Mouse (Mus musculus) ES-E14 (cell line): ENCODE measurements around the gene Cp. TPM values are rescaled to one million over a fixed set of nuclear protein-coding genes. Genes with fewer than 3 reads are reported as not detected.

ENCODE experiments used
- DNase-seq: peaks from one replicate; pipeline ENCODE4 v3.0.0-alpha.2; 2013; ENCODE audit warnings: low read depth, low spot score
- H3K27ac ChIP-seq: 2 replicates; pipeline ENCODE4 v1.5.1; 2012; ENCODE audit warnings: low read depth, mild to moderate bottlenecking, low read length, moderate library complexity, mixed read lengths; ENCODE audit not compliant: poor library complexity, insufficient read depth, severe bottlenecking
- H3K36me3 ChIP-seq: 2 replicates; pipeline ENCODE4 v1.6.1; 2012; ENCODE audit warnings: mild to moderate bottlenecking, low read length, moderate library complexity, mixed read lengths; ENCODE audit not compliant: control insufficient read depth, poor library complexity, insufficient read depth, severe bottlenecking
- H3K4me1 ChIP-seq, 2 experiments: fragments of 150-350 bp in 1 of 2; sonication (generic) in 1 of 2; 2 replicates each; pipeline ENCODE4 v1.6.1; 2012; ENCODE audit warnings: low read length in 2 of 2, mild to moderate bottlenecking in 1 of 2, mixed read lengths in 1 of 2; ENCODE audit not compliant: control insufficient read depth in 2 of 2, insufficient read depth in 2 of 2, poor library complexity in 1 of 2
- H3K4me3 ChIP-seq, 2 experiments: fragments of 150-350 bp in 1 of 2; sonication (generic) in 1 of 2; 2 replicates each; pipeline ENCODE4 v1.5.1; 2012; ENCODE audit warnings: low read length in 2 of 2, low read depth in 1 of 2, mild to moderate bottlenecking in 1 of 2, mixed read lengths in 1 of 2; ENCODE audit not compliant: insufficient read depth in 1 of 2, poor library complexity in 1 of 2, severe bottlenecking in 1 of 2
- H3K9ac ChIP-seq: 2 replicates; pipeline ENCODE4 v1.6.1; 2012; ENCODE audit warnings: low read depth, mild to moderate bottlenecking, low read length, mixed read lengths; ENCODE audit not compliant: poor library complexity, insufficient read depth, severe bottlenecking
- H3K9me3 ChIP-seq: fragments of 150-350 bp; sonication (generic); 2 replicates; pipeline ENCODE4 v1.6.1; 2012; ENCODE audit warnings: low read depth, mild to moderate bottlenecking, low read length; ENCODE audit not compliant: control insufficient read depth, insufficient read depth
- CHD2 ChIP-seq: IDR thresholded peaks from 2 replicates; pipeline ENCODE4 v1.6.1; 2014; ENCODE audit warnings: mild to moderate bottlenecking, low read depth, low read length, inconsistent platforms
- MAFK ChIP-seq: IDR thresholded peaks from 2 replicates; pipeline ENCODE4 v1.6.1; 2014; ENCODE audit warnings: mild to moderate bottlenecking, low read depth, low read length, inconsistent platforms; ENCODE audit not compliant: insufficient read depth
- in situ Hi-C, 2 experiments: fragments of 600-800 bp; cut with MboI; formaldehyde crosslinking; loops; one replicate each; pipeline ENCODE4 v1.15.1; 2025; ENCODE audit warnings: low sequenced_read_pairs in 2 of 2, inconsistent platforms in 1 of 2; ENCODE audit not compliant: unreplicated experiment in 2 of 2
- total RNA-seq: library from RNA; depleted of rRNA; stranded (reverse); fragments of 300-350 nt; gene quantifications from 2 replicates; pipeline ENCODE4 v1.2.3, GENCODE M21; 2012; rRNA removed

The Cp gene
- total RNA-seq, 1 experiment: 0.31 TPM

- Histone ChIP-seq H3K9me3 (no peaks in the 10 kb centered on the region), H3K27ac (peak overlapping the region; percentile 69; the same call in 1 of the 2 replicates), H3K9ac (peak overlapping the region; percentile 75; the same call in 1 of the 2 replicates), H3K4me1 (peaks cover 0 to 4% of the 10 kb centered on the region in 2 experiments; a peak in 2 of 4 replicates), H3K4me3 (peak overlapping the region; percentile 70 to 96), H3K36me3 (no peaks in the 10 kb centered on the region)
- TF ChIP-seq CHD2 (no peak), MAFK (no peak)
- DNase-seq: no peak
- in situ Hi-C loops: no loop called here
Observed at GRCm38 (mm10) chr3:20058197-20058541, 101.3 kb downstream of the Cp start.

Other genes starting within 250 kb of the Cp start
- 8.9 and 9.6 TPM in 2 replicates for gene Hps3, start 78.3 kb downstream of the Cp start, total RNA-seq
- gene Hltf, start 100.8 kb downstream of the Cp start, total RNA-seq: 21.0 and 21.2 TPM in 2 replicates
- 3.6 and 8.2 TPM in 2 replicates for gene Gyg, start 198.3 kb downstream of the Cp start, total RNA-seq